Mouse (Mus musculus): ENCODE data around the gene Slu7. TPM values are rescaled to one million over a fixed set of nuclear protein-coding genes. Genes with fewer than 3 reads are reported as not detected.
A peak's percentile ranks its signal among the peaks of the same experiment; 100 is the strongest.

The Slu7 gene
- polyA plus RNA-seq, 1 experiment from 2014 or later, result 56.8 TPM

DNA sequence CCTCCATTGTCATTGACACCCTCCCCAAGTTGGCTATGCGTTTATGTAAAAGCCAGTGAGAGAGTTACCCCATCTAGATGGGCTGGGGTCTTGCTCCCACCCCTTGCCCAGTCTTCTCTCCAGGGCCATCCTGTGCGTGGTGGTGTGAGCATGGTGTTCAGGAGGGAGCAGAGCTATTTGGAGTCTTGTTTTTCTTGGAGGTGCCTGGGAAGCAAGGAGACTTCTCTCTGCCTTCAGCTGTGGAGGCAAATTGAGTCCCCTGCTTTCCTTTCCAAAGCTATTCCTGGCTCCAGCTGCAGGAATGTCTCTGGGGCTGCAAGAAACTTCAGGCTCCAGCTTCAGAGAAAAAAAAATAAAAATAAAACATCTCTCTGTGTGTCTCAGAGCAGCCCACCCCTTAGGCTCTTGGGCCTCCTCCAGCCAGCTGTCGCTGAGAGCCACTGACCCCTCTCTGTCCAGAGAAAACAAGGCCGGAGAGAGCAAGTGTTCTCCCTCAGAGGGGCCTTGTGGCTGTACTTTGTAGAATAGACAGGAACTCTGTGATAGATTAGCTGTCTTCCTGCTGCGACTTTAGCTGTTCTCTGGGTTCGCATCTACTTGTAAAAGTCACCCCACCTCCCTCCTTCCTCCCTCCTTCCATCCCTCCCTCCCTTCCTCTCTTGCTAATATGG is 49.7 kb downstream of the Slu7 start:
- 34% methylated on average over 6 of the region's 6 CpGs for WGBS

DNA sequence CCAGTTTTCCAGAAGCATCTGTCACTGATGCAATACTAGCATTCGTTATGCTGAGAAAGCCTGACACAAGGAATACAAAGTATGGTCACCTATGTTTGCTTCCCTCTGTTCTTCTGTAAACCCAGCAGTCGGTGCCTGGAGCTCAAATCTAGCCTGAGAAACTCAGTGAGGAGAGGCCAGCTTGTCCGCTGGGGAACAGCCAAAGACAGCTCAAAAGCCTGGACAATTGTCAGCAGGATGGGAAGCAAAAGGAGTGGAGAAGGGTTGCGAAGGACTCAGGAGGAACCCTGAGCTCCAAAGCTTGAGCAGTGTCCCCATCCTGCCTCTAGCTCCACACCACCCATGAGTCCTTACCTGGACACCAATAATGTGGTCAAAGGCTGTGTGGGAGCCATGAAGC is 50.5 kb downstream of the Slu7 start:
- DNase-seq (ENCODE audit: low spot score), result no peak
- Histone ChIP-seq H3K4me3 (ENCODE audit: low read depth, low read length) (no peak overlapping the region), H3K9ac (ENCODE audit: low read length) (no peak overlapping the region), H3K27ac (replicated peaks; ENCODE audit: low read depth, low read length) (no peak overlapping the region), H3K9me3 (ENCODE audit: control insufficient read depth, low read length) (no peaks in the 10 kb centered on the region), H3K4me1 (ENCODE audit: control insufficient read depth, insufficient read depth, low read length) (peaks cover 4% of the 10 kb centered on the region; the same call in 1 of the 2 replicates), H3K27me3 (ENCODE audit: control insufficient read depth, insufficient read depth, low read length) (no peaks in the 10 kb centered on the region), H3K4me2 (ENCODE audit: low read depth, severe bottlenecking) (no peak overlapping the region), H3K36me3 (ENCODE audit: control insufficient read depth, insufficient read depth, low read length) (no peaks in the 10 kb centered on the region)
- 85% methylated on average over 4 of the region's 4 CpGs for WGBS
- ATAC-seq (ENCODE audit: insufficient number of reproducible peaks, low FRiP score, low TSS enrichment, low read depth), result no peak

More for the DNA sequence above, 49.7 kb downstream of the Slu7 start:
- Histone ChIP-seq H3K9me3 (ENCODE audit: control insufficient read depth, low read length) (no peaks in the 10 kb centered on the region), H3K4me3 (ENCODE audit: low read depth, low read length) (no peak overlapping the region), H3K9ac (ENCODE audit: low read length) (no peak overlapping the region), H3K27ac (replicated peaks; ENCODE audit: low read depth, low read length) (no peak overlapping the region), H3K36me3 (ENCODE audit: control insufficient read depth, insufficient read depth, low read length) (no peaks in the 10 kb centered on the region), H3K27me3 (ENCODE audit: control insufficient read depth, insufficient read depth, low read length) (no peaks in the 10 kb centered on the region), H3K4me1 (ENCODE audit: control insufficient read depth, insufficient read depth, low read length) (peaks cover 4% of the 10 kb centered on the region; the same call in 1 of the 2 replicates), H3K4me2 (ENCODE audit: low read depth, severe bottlenecking) (no peak overlapping the region)
- no peak for DNase-seq (ENCODE audit: low spot score)
- no peak for ATAC-seq (ENCODE audit: insufficient number of reproducible peaks, low FRiP score, low TSS enrichment, low read depth)

- ATAC-seq (ENCODE audit: insufficient number of reproducible peaks, low FRiP score, low TSS enrichment, low read depth) (no peak), DNase-seq (ENCODE audit: low spot score) (no peak)
- H3K9me3 ChIP-seq (ENCODE audit: control insufficient read depth, low read length), result no peaks in the 10 kb centered on the region
- H3K27me3 ChIP-seq (ENCODE audit: control insufficient read depth, insufficient read depth, low read length), result no peaks in the 10 kb centered on the region
- H3K9ac ChIP-seq (ENCODE audit: low read length), result no peak overlapping the region
- WGBS, result 33% methylated on average over 11 of the region's 11 CpGs
- H3K27ac ChIP-seq (replicated peaks; ENCODE audit: low read depth, low read length), result no peak overlapping the region
- no peaks in the 10 kb centered on the region for H3K36me3 ChIP-seq (ENCODE audit: control insufficient read depth, insufficient read depth, low read length)
- no peak overlapping the region for H3K4me3 ChIP-seq (ENCODE audit: low read depth, low read length)
- H3K4me2 ChIP-seq (ENCODE audit: low read depth, severe bottlenecking), result no peak overlapping the region
- peaks cover 4% of the 10 kb centered on the region; the same call in 1 of the 2 replicates for H3K4me1 ChIP-seq (ENCODE audit: control insufficient read depth, insufficient read depth, low read length)
Measured at GRCm38 (mm10) chr11:43484652-43485051, 51.1 kb downstream of the Slu7 start.

DNA sequence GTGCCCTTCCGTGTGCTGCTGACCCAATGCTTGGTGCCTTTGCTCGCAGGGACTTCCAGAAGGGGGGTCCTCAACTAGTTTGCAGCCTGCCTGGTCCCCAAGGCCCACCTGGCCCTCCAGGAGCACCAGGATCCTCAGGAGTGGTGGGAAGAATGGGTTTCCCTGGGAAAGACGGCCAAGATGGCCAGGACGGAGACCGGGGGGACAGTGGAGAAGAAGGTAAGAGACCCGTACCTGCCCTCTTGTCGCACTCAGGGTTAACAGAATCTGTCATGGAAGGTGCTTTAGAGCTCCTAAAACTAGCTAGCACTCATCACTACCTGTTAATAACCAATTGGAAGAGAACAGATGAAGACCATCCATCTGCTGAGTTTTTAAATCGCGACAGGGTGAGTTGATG is 52.3 kb downstream of the Slu7 start:
- DNase-seq (ENCODE audit: low spot score) (no peak), ATAC-seq (ENCODE audit: insufficient number of reproducible peaks, low FRiP score, low TSS enrichment, low read depth) (no peak)
- WGBS, result 90% methylated on average over 9 of the region's 9 CpGs

GRCm38 (mm10) chr11:43492663-43493062 is 59.1 kb downstream of the Slu7 start:
- no peaks in the 10 kb centered on the region for H3K36me3 ChIP-seq (ENCODE audit: control insufficient read depth, insufficient read depth, low read length)
- no peak overlapping the region for H3K9ac ChIP-seq (ENCODE audit: low read length)
- no peak overlapping the region for H3K4me3 ChIP-seq (ENCODE audit: low read depth, low read length)
- ATAC-seq (ENCODE audit: insufficient number of reproducible peaks, low FRiP score, low TSS enrichment, low read depth), result no peak
- no peaks in the 10 kb centered on the region for H3K27me3 ChIP-seq (ENCODE audit: control insufficient read depth, insufficient read depth, low read length)
- H3K27ac ChIP-seq (replicated peaks; ENCODE audit: low read depth, low read length), result no peak overlapping the region
- DNase-seq (ENCODE audit: low spot score), result peak; percentile 87
- WGBS, result 34% methylated on average over 7 of the region's 7 CpGs
- H3K4me2 ChIP-seq (ENCODE audit: low read depth, severe bottlenecking), result no peak overlapping the region
- no peaks in the 10 kb centered on the region; the same call in 1 of the 2 replicates for H3K9me3 ChIP-seq (ENCODE audit: control insufficient read depth, low read length)
- no peaks in the 10 kb centered on the region for H3K4me1 ChIP-seq (ENCODE audit: control insufficient read depth, insufficient read depth, low read length)

More for the DNA sequence above, 52.3 kb downstream of the Slu7 start:
- Histone ChIP-seq H3K4me2 (ENCODE audit: low read depth, severe bottlenecking) (no peak overlapping the region), H3K9ac (ENCODE audit: low read length) (no peak overlapping the region), H3K9me3 (ENCODE audit: control insufficient read depth, low read length) (no peaks in the 10 kb centered on the region), H3K27me3 (ENCODE audit: control insufficient read depth, insufficient read depth, low read length) (no peaks in the 10 kb centered on the region), H3K4me1 (ENCODE audit: control insufficient read depth, insufficient read depth, low read length) (peaks cover 4% of the 10 kb centered on the region; the same call in 1 of the 2 replicates), H3K4me3 (ENCODE audit: low read depth, low read length) (no peak overlapping the region), H3K36me3 (ENCODE audit: control insufficient read depth, insufficient read depth, low read length) (no peaks in the 10 kb centered on the region), H3K27ac (replicated peaks; ENCODE audit: low read depth, low read length) (no peak overlapping the region)

GRCm38 (mm10) chr11:43493815-43494409 is 60.4 kb downstream of the Slu7 start:
- Histone ChIP-seq H3K4me1 (ENCODE audit: control insufficient read depth, insufficient read depth, low read length) (no peaks in the 10 kb centered on the region), H3K9me3 (ENCODE audit: control insufficient read depth, low read length) (no peaks in the 10 kb centered on the region; the same call in 1 of the 2 replicates), H3K4me2 (ENCODE audit: low read depth, severe bottlenecking) (no peak overlapping the region), H3K27ac (replicated peaks; ENCODE audit: low read depth, low read length) (no peak overlapping the region), H3K9ac (ENCODE audit: low read length) (no peak overlapping the region), H3K4me3 (ENCODE audit: low read depth, low read length) (no peak overlapping the region), H3K27me3 (ENCODE audit: control insufficient read depth, insufficient read depth, low read length) (no peaks in the 10 kb centered on the region), H3K36me3 (ENCODE audit: control insufficient read depth, insufficient read depth, low read length) (no peaks in the 10 kb centered on the region)
- DNase-seq (ENCODE audit: low spot score), result peak; percentile 89
- ATAC-seq (ENCODE audit: insufficient number of reproducible peaks, low FRiP score, low TSS enrichment, low read depth), result peak; percentile 53
- WGBS, result 20% methylated on average over 6 of the region's 6 CpGs

DNA sequence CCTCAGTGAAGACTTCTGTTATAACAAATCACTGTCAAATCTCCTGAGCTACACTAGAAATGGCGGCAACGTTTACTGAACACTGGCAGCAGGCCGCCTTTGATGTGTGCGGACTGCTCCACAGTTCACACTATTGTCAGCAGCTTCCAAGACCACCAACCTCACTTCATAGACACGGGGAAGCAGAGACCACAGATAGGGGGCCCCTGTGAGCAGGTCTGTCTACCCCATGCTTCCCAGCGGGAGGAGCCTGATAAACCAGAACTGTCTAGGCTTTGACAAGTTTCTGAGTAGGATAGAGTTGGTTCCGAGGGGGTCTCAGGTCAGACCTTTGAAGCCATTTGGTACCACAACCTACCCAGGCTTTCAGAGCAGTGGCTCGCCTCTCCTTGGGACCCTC is 61.5 kb downstream of the Slu7 start:
- Histone ChIP-seq H3K4me3 (ENCODE audit: low read depth, low read length) (no peak overlapping the region), H3K9ac (ENCODE audit: low read length) (no peak overlapping the region), H3K27me3 (ENCODE audit: control insufficient read depth, insufficient read depth, low read length) (no peaks in the 10 kb centered on the region), H3K4me2 (ENCODE audit: low read depth, severe bottlenecking) (no peak overlapping the region), H3K4me1 (ENCODE audit: control insufficient read depth, insufficient read depth, low read length) (no peaks in the 10 kb centered on the region), H3K9me3 (ENCODE audit: control insufficient read depth, low read length) (no peaks in the 10 kb centered on the region; the same call in 1 of the 2 replicates), H3K27ac (replicated peaks; ENCODE audit: low read depth, low read length) (no peak overlapping the region), H3K36me3 (ENCODE audit: control insufficient read depth, insufficient read depth, low read length) (no peaks in the 10 kb centered on the region)
- 46% methylated on average over 8 of the region's 8 CpGs for WGBS
- DNase-seq (ENCODE audit: low spot score) (peak; percentile 48), ATAC-seq (ENCODE audit: insufficient number of reproducible peaks, low FRiP score, low TSS enrichment, low read depth) (no peak)

DNA sequence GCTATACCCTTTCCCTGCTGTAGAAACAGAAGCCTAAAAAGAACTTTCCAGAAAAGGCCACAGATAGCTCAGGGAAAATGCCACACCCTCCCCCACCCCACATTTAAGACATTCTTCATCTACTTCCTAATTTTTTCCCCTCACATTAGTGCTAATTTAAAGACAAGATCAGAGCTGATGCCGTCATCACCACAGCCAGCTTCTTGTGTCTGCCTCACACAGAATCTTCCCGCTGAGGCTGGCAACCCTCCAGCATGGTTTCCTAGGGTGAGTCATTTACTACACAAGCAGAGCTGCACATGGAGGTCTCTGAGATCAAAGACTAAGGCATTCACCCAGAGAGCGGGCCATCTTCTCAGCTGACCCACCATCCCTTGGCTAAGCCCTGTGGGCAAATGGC is 62.0 kb downstream of the Slu7 start:
- 63% methylated on average over 3 of the region's 3 CpGs for WGBS
- H3K4me2 ChIP-seq (ENCODE audit: low read depth, severe bottlenecking), result no peak overlapping the region
- no peaks in the 10 kb centered on the region for H3K36me3 ChIP-seq (ENCODE audit: control insufficient read depth, insufficient read depth, low read length)
- no peak overlapping the region for H3K27ac ChIP-seq (replicated peaks; ENCODE audit: low read depth, low read length)
- no peaks in the 10 kb centered on the region for H3K27me3 ChIP-seq (ENCODE audit: control insufficient read depth, insufficient read depth, low read length)
- ATAC-seq (ENCODE audit: insufficient number of reproducible peaks, low FRiP score, low TSS enrichment, low read depth) (no peak), DNase-seq (ENCODE audit: low spot score) (no peak)
- no peaks in the 10 kb centered on the region; the same call in 1 of the 2 replicates for H3K9me3 ChIP-seq (ENCODE audit: control insufficient read depth, low read length)
- H3K4me1 ChIP-seq (ENCODE audit: control insufficient read depth, insufficient read depth, low read length), result no peaks in the 10 kb centered on the region
- no peak overlapping the region for H3K4me3 ChIP-seq (ENCODE audit: low read depth, low read length)
- no peak overlapping the region for H3K9ac ChIP-seq (ENCODE audit: low read length)

Measured in limb, embryonic 11.5 days (tissue).